Mouse (Mus musculus): ENCODE results near the gene Cdnf.

DNA sequence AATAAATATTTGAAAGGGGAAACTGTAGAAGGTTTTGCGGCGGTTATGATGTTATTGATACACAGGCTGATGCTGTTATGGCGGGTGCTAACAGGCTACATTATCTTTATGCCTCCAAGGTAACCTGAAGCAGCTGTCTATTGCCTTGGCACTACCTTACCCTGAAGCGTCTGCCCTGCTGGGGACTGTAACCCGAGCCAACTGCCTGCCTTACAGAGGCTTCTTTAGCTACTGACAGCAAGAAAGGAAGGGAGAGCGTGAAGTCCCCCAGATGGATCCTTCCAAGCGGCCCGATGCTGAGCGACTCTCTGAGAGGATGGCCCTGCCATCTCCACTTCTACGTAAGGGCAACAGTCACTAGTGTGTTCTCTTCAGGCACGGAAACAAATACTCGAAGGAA is 57.4 kb downstream of the Cdnf start, which contains the start of gene Fam107b:
- TF ChIP-seq CTCF (IDR thresholded peaks at IDR 0.05; ENCODE audit: low read depth, low read length) = no peak
- no peak for TF ChIP-seq GATA2 (IDR thresholded peaks at IDR 0.05; ENCODE audit: borderline replicate concordance, low read depth, low read length)
- TF ChIP-seq GATA1 (IDR thresholded peaks at IDR 0.05; ENCODE audit: borderline replicate concordance, low read length) = no peak
- no peak for TF ChIP-seq TAL1 (conservative IDR thresholded peaks at IDR 0.05; ENCODE audit: low read depth, low read length)
